Mouse (Mus musculus) kidney, postnatal 10 days (tissue): ENCODE data around the gene Abi3.

ENCODE experiments used
- DNase-seq: peaks from one replicate; pipeline ENCODE4 v3.0.0; 2021; ENCODE audit warnings: mixed read lengths

Gene Abi3

DNA sequence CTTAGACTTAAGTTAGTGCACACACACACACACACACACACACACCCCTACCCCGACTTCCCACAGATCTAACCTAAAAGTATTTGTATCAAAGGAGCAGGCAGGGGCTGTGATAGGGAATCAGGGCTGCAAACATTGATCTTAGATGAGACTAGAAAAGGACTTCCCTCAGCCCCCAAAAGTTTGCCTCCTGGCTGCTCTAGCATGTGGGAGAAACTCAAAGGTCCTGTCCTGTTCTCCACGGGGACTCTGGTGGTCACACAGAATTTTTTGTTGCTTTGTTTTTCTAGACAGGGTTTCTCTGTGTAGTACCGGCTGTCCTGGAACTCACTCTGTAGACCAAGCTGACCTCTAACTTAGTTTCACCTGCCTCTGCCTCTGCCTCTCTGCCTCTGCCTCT is 16.7 kb downstream of the Abi3 start:
- DNase-seq: no peak

DNA sequence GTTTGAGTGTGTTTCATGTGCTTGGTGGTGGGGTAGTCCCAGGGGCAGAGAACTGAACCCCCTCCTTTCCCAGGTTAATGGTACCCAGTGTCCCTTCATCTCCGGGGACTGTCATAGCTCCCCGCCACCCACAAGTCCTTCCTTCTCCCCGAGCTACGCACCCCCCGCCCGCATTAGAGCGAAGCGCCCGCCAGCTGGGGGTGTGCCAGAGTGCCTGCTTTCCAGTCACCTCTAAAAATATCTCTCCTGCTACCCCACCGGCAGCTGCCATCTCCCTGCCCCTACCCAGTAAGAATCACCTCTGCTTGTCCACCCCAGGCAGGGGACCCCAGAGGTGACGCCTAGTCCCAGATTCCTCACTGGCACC is 17.4 kb downstream of the Abi3 start:
- DNase-seq: peak; percentile 68

DNA sequence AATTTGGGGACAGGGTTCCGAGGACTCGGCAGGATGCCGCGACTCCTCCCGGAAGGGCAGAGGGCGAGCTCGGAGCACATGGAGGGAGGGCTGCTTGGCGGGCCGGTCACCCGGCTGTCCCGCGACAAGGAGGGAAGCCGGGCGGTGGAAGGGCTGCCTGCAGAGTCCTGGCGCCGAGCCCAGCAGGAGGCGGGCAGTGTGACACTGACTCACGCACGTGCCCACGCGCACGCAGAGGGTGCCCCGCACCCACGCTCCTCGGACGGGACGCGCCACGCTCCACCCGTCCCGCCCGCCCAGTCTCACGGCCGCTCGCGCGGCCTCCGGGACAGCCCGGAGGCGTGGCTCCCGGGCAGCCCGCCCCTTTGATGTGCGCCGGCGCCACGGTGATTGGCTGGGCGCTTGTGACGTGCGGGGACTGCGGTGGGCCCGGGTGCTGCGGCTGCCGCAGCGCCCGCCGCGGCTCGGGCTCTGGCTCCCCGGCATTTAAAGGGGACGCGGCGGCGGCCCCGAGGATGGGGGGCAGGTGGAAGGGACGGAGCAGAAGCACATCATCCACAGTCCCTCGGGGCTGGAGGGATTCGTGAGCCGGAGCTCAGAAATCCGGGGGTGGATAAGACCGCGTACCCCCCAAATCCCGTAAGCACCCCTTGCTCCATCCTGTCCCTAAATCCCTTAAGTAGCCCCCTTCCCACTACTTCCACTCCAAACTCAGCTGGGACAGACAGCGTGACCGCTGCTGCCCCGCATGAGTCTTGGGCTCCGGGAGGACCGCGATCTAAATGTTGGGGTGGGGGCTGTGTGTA is 18.0 kb downstream of the Abi3 start, which contains the start of gene Phospho1:
Gene Phospho1 (plus strand): TSS at position 429 of the 806 bp plus-strand sequence.
- peak; percentile 96 for DNase-seq

DNA sequence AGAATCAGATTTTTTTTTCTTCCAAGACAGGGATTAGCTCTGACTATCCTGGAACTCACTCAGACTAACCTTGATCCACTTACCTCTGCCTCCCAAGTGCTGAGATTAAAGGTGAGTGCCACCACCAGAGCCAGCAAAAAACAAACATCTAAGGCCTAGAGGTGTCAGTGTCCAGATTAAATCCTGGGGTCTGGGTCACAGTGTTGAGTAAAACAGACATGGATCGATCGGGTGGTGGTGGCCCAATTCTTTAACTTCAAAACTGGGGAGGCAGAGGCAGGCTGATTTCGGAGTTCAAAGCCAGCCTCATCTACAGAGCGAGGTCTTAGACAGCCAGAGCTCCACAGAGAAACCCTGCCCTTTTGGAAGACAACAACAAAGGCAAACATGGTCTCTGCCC is 19.8 kb downstream of the Abi3 start:
- no peak for DNase-seq

DNA sequence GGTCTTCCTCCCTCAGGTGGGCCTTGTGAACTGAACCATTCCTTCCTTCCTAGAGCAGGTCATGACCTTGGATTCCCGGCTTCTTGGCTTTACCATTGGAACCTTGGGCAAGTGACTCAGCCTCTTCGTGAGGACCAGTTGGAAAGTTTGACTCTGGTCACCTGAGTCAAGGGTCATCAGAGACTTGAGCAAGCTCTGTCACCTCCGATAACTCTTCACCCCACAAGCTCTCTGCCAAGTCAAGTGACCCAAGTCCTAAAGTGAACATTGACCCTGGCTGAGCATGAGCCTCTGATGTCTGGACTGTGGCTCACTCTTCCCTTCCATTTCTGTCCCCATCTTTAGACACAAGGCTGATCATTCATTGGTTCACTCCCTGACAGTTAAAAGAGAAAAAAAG is 20.8 kb downstream of the Abi3 start:
- no peak for DNase-seq

DNA sequence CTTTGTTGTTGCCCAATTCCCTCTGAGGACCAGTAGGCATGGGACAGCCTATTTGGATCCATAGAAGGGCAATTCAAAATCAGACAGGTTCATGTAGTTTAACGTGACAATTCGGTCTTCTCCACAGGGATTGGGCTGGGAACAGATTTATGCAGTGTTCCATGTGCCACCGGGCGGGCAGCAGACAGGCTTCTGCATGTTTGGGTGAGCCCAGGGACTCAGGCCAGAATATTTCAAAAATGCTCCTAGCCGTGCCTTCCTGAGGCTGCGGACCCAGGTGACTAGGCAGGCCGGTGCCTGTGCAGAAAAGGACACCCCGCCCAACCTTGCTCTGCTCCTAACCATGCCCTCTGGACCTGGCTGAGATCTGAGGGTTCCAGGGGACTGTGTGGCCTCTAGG is 23.1 kb downstream of the Abi3 start:
- no peak for DNase-seq

DNA sequence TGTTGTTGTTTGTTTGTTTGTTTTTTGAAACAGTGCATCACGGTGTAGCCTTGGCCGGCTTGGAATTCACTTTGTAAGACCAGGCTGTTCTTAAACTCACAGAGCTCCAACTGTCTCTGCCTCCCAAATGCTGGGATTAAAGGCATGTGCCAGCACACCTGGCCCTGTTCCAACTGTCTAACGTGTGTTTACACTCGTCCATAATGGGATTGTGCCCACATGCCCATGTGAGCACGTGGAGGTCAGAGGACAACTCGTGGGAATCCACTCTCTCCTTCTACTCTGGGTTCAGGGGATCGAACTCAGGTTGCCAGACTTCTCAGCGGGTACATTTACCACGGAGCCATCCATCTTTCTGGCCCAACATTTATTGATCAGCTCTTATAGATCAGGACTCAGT is 26.9 kb downstream of the Abi3 start:
- no peak for DNase-seq

DNA sequence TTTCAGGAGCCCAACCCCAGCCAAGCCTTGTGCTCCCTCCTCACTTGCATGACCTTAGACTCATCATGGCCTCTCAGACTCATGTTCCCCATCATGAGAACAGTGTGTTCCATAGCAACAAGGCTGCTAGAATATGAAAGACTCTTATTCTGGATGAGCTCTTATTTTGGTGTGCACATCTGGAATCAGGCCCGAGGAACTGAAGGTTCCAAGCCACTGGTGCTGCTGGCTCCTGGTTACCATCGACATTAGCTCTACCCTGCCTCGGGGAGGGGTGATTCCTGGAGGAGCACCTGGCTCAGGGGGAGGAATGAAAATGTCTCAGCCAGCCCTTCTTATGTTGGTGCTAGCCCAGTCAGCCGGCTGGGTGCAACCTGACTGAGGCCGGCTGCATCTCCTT is 27.4 kb downstream of the Abi3 start:
- no peak for DNase-seq

DNA sequence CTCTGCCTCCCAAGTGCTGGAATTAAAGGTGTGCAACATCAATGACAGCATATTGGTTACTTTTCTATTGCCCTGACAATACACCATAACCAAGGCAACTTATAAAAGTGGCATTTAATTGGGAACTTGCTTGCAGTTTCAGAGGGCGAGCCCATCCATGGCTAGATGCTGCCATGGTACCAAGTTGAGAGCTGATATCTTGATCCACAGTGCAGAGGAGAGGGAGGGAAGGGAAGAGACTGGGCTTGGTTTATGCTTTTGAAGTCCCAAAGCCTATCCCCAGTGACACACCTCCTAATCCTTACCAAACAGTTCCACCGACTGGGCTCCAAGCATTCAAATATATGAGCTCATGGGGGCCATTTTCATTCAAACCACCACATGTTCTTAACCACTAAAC is 28.2 kb downstream of the Abi3 start:
- DNase-seq: no peak

DNA sequence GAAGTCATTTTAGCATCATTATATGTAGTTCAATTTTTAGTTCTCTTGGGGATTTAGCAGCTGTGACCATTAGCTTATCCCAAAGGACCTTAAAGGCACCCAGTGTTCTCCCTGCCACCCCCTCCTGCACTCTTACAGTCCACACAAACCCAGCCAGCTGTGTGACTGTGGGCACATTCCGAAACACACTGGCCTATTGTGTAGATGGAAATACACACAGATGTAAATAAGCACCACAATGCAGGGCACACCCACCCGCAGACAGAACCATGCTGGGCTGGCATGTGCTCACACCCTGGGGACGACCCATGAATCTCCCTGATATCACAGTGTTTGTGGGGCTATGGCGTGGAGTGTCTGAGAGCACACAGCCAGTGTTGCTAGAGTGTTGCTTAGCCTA is 30.1 kb downstream of the Abi3 start:
- DNase-seq: no peak

DNA sequence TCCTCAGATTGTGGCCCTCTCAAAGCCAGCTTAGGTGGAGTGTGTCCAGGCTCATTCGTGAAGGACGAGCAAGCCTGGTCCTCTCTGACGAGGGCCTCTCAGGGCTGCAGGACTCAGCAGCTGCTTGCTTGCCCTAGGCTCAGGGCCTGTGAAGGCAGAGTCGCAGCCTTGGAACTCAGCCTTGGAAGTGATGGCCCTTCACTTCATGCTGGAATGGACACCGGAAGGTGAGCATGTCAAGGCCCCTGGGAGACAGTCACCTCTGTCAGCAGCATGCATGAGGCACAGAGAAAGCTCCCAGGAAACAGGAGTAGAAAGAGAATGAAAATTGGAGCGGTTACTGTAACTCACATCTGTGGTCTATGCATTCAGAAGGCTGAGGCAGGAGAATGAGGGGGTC is 30.5 kb downstream of the Abi3 start:
- DNase-seq: no peak

DNA sequence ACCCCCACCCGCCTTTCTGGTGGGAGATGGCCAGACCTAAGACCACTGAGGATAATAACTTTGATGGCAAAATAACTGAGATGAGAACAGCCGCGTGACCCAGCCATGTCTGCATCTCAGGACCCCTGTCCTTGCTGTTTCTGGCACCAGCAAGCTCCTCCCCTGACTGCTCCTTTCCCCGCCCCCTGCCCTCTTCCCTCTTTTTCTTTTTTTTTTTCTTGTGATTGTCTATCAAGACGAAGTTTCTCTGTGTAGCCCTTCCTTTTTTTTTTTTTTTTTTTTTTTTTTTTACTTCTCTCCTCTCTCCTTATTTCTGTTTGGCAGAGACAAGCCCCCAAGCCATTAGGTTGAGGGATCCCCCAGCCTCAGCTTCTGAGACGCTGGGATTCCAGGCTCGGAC is 31.4 kb downstream of the Abi3 start:
- no peak for DNase-seq

DNA sequence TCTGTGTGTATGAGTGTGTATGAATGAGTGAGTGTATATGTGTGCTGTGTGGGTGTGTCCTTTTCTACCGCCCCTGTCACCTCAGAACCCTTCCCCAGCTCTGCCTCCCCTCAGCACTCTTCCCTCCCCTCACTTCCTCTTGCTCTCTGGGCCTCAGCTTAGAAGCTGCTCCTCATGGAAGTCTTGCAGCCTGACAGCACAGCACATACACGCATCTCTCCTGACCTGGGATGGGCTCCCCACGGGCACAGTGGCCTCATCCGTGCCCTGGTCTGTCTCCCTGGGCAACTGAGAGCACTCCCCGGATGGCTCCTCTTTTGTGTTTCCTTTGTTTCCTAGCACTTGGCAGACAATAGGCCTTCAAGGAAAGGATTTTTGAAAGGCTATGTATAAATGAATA is 32.7 kb downstream of the Abi3 start:
- DNase-seq: no peak

DNA sequence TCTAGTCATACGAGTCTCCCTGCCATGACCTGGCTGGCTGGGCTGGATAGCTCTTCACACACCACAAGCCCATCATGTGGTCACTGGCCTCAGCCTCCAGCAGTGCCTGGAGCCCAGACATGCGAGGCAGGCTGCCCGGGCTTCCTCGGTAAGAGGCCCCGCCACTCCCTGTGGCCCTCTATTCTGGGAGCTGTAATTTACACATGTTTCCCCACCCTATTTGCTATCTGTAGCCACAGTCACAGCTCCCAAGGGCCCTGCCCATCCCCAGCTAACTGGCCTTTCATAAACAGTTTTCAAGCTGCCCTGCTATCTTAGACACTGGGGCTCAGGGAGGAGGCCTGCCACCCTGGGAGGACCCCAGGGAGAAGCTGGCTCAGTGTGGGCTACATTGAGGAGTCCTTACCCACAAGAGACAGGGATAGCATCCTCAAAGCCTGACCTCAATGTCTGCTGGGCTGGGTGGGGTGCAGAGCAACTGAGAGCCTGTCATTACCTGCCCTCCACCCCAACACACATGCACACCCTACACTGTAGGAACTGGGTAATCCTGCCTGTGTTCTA is 33.7 kb downstream of the Abi3 start:
- no peak for DNase-seq

DNA sequence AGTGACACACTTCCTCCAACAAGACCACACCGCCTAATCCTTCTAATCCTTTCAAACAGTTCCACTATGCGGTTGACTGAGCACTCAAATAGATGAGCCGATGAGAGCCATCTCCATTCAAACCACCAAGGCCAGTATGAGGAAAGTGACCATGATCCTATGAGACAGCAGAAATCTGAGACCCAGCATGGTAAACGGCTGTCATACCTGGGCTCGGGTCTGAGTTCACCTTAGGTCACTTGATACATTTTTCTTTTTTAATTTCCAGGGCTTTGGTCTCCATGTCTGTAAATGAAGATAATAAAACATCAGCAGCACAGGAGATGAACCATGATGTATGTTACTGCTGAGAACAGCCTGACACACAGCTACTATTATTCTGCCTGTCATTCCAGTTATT is 34.4 kb downstream of the Abi3 start:
- DNase-seq: no peak

DNA sequence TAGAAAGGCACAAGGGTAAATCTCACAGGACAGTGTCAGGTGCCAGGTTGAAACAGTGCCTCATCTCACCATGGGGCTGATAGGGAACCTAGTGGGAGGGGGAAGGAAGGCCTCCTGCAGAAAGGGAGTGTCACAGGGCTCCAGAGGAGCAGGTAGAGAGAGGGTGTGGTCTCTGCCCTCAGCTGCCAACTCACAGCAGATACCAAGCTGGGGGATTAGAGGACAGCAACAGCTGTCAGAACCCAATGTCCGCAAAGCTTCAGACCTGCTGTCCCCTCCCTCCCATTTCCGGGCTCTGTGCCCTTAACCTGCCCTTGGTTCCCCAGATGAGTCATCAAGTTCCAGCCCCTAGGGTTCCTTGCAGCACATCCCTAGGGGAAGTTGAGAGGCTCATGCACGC is 36.7 kb downstream of the Abi3 start:
- peak; percentile 30 for DNase-seq

DNA sequence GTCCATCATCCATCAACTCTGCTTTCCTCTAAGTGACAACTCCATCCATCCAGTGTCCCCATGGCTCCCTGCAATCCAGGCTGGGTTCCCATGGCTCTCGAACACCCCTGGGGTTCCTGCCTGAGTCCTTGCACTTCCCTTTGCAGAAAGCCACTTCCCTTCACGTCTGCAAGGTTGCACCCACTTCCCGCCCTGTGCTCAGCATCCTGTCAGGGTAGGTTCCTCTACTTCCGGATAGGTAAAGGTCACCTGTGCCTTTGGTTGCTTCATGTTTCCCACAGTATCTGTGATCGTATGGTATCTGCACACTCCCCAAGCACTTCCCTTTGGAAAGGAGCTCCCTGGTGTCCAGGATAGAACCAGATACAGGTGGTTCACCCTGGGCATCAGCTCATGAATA is 37.3 kb downstream of the Abi3 start:
- no peak for DNase-seq

DNA sequence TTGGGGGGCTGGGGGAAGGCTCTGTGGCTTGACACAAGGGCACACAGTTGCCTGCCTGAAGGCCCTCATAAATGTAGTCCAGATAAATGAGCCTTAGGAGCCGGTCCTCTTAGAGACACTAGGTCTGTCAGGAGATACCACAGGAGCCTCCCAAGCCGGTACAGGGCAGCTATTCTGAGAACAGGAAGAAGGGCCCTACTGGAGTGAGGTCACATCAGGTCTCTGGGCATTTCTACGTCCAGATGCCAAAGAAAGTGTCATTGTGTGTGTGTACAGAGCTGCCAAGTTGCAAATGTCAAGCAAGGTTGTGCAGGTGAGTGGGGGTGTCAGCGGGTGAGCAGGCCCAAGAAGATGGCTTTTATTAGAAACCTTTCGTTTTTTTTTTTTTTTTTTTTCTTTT is 46.7 kb downstream of the Abi3 start:
- DNase-seq: peak; percentile 25

DNA sequence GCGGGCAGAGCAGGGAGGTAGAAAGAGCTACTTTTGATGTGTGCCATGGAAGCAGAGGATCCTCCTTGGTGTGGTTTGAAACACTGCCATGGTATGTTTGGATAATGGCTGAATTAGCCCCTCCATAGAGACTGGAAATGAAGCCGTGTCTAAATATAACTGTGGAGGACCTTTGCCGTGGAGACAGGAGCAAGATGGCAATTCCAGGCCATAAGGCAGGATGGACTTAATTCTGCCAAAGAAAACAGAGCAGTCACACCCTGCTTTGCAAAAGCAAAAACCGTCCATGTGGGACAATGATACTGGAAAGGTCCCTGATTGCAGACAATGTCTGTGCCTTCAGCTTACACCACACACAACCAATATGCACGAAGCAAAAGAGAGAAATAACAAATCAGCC is 48.1 kb downstream of the Abi3 start:
- DNase-seq: no peak

DNA sequence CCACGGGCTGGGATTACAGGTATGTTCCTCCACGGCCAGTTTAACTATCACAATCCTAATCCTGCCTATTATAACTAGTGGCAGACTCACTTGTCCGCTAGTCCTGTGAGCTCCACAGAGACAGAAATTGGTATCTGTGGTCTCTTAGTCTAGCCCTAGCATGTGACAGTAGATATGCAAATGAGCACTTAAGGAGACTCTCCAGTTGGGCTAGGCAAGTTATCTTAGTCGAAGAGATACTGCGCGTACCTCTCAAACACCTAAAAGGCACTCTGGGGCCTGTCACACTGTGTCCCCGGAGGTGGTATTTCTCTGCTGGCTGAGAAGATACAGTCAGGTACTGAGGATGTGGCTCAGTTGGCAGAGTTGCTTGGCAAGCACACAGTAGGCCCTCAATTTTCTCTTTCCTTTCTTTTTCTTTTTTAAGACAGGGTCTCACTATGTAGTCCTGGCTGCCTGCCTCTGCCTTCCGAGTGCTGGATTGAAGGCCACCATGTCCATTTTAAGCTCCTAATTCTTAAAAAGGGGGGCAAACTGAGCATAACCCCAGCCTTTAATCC is 49.2 kb downstream of the Abi3 start:
- DNase-seq: no peak

DNA sequence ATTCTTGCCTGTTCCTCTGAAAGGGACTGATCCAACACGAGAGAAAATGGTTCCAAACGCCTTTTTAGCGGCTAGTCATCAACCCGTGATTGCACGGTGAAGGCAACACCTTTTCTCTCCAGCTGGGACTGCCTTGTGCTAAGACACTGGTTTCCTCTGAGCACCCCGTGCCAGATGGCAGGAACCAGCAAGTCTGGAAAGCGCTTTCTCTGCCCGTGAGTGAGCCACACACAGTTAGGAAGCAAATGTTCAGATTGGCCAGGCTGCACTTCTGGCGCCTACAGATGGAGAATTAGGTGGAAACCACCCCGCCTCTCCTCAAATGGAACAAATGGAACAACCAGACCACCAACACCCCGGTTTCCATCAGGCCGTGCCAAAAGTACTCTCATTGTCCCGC is 50.5 kb downstream of the Abi3 start:
- DNase-seq: no peak

DNA sequence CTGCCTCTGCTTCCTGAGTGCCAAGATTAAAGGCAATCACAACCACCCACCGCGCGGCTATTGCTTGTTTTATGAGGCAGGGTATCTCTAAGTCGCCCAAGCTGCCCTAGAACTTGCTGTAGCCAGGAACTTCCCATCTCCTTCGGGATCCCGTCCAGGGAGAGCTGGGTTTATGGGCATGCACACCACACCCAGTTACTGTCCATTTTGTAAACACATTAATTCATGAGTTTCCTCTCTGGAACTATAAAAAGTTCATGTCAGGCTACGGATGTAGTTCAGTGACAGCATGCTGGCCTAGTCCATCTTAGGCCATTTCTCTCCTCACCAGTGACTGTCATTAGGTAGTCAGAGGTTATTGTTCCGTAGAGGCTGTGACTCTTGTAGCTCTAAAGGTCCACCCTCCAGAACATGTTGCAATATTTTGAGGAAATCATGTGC is 52.8 kb downstream of the Abi3 start:
- peak; percentile 46 for DNase-seq

DNA sequence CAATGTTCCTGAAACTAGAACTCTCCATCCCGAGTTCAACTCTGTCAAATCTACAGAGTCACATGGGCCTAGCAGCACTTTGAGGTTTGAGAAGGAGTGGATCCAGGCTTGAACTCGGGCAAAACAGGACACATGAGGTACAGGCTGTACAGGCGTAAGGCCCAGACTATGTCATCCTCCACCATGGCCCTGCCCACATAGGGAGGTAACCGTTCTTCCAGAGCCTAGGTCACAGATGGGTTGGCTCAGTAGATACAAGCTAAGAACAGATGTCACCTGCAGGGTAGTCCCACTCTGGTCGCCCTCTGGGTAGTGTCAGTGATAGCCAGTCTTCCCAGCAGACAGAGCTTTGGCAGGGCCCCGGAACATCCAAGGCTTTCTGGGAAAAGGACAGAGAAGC is 55.8 kb downstream of the Abi3 start:
- no peak for DNase-seq

DNA sequence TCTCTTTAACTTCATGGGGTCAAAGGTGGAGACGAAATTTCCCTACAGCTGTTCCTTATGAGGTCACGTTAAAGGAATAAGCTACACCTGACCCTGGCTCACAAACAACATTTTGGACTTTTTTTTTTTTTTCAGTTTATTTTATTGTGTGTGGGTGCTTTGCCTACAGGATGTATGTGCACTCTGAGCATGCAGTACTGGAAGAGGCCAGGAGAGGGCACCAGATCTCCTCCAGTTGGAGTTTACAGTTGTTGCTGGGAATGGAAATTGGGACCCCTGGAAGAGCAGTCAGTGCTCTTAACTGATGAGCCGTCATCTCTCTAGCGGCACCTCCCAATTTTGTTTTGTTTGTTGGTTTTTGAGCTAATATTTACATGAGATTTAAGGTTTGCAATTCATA is 56.6 kb downstream of the Abi3 start:
- no peak for DNase-seq

DNA sequence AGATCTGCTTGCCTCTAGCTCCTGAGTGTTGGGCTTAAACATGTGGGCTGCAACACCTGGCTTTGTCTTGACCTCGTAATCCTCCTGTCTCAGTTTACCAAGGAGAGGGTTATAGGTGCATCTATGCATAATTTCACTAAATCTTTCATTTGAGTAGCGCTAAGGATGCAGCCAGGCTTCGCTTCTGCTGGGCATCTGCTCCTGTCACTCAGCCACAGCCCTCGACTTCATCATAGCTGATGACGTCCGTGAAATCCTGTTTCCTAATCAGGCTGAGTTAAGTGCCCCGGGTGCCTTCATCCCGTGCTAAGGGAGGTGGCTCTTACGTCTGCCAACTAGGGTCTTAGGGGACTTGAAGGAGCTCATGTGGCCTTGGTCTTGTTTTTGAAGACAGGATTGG is 58.3 kb downstream of the Abi3 start:
- DNase-seq: no peak
